8 mouse cellular contexts compared by ENCODE assay signal in the genomic region with DNA sequence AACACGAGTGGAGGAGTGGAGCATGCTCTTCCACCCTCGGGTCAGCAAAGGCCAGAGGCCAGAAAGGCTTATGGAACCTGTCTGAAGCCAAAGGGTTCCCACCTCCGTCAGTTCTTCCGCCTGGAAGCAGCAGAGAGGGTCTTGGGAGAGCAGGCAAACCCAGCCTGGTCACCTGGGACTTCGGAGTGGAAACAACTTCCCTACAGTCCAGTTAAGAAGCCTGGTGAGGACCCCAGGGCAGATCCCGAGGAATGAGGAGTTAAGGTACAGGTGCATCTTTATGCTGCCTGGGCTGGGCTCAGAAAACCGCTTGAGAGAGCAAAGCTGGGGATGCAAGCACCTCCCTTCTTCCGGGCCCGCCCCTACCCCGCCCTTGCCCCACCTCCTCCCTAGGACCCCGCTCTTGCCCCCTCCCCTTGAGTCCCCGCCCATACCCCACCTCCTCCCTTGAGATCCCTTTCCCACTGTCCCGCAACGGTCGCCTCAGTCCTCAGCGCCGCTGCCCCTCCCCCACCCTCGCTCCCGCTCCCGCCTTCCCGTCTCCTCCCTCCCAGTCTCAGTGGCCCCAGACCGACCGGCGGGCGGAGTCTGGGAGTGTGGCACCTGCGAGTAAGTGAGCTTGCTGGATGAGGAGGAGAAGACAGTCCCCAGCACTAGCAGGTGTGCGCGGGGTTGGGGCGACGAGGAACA. TPM values are rescaled to one million over a fixed set of nuclear protein-coding genes. Genes with fewer than 3 reads are reported as not detected.
DNase-seq lines count a peak whose midpoint lies in the region; ATAC-seq and TF ChIP-seq lines count a peak whose summit lies in the region.

A gene (plus strand): TSS at position 450 of the 690 bp plus-strand sequence.

- H3K4me1 ChIP-seq in hindbrain, embryonic 16.5 days (ENCODE audit: control insufficient read depth, insufficient read depth, low read depth, low read length) = peaks cover 12% of the 10 kb centered on the region
- peaks cover 5% of the 10 kb centered on the region for H3K4me1 ChIP-seq in stomach, embryonic 15.5 days

- intact Hi-C loops in left cerebral cortex, adult 2 months (cut with DNase I) = no loop called here
- intact Hi-C loops in gastrocnemius, adult 2 months (cut with DNase I) = no loop called here
- intact Hi-C loops in left cerebral cortex, postnatal 36 days (cut with DNase I) = no loop called here

- H3K27me3 ChIP-seq in hindbrain, embryonic 16.5 days (replicated peaks; ENCODE audit: control insufficient read depth, insufficient read depth, low read length) = no peaks in the 10 kb centered on the region
- H3K27me3 ChIP-seq in stomach, embryonic 15.5 days (replicated peaks) = peaks cover 19% of the 10 kb centered on the region; the same call in 1 of the 2 replicates

- peak; percentile 68 for ATAC-seq in hindbrain, embryonic 16.5 days
- peak; percentile 66 for ATAC-seq in megakaryocyte-erythroid progenitor cell, adult 5-6 weeks (replicated peaks; ENCODE audit: low FRiP score, low TSS enrichment, poor library complexity, severe bottlenecking)
- ATAC-seq in stomach, embryonic 15.5 days (ENCODE audit: insufficient read depth, low FRiP score, low read depth) = peak; percentile 72

- no peaks in the 10 kb centered on the region for H3K9me3 ChIP-seq in hindbrain, embryonic 16.5 days (ENCODE audit: control insufficient read depth, low read length)
- no peaks in the 10 kb centered on the region for H3K9me3 ChIP-seq in stomach, embryonic 15.5 days

- WGBS in hindbrain, embryonic 16.5 days = 2% methylated on average over 30 of the region's 30 CpGs
- WGBS in stomach, embryonic 15.5 days = under 1% methylated on average over 28 of the region's 30 CpGs

- H3K4me2 ChIP-seq in hindbrain, embryonic 16.5 days (ENCODE audit: low read length) = peak within 1 kb of the TSS; percentile 65
- peak within 1 kb of the TSS; percentile 74 for H3K4me2 ChIP-seq in stomach, embryonic 15.5 days

- H3K4me3 ChIP-seq in left cerebral cortex, adult 2 months = peak within 1 kb of the TSS; percentile 48
- peak within 1 kb of the TSS; percentile 76 for H3K4me3 ChIP-seq in gastrocnemius, adult 2 months
- H3K4me3 ChIP-seq in hindbrain, embryonic 16.5 days (ENCODE audit: low read length) = peak within 1 kb of the TSS; percentile 67
- H3K4me3 ChIP-seq in stomach, embryonic 15.5 days (replicated peaks) = peak within 1 kb of the TSS; percentile 49

- TF ChIP-seq CTCF in left cerebral cortex, adult 2 months (IDR thresholded peaks at IDR 0.05) = no peak
- TF ChIP-seq CTCF in gastrocnemius, adult 2 months (IDR thresholded peaks at IDR 0.05) = no peak

- peak within 1 kb of the TSS; percentile 69 for H3K9ac ChIP-seq in hindbrain, embryonic 16.5 days (ENCODE audit: low read depth, low read length)
- H3K9ac ChIP-seq in stomach, embryonic 15.5 days = no peak within 1 kb of the TSS

- DNase-seq in left cerebral cortex, adult 2 months (ENCODE audit: extremely low spot score in 1 of 2, low spot score in 2 of 2) = peak; percentile 35 to 39
- DNase-seq in left cerebral cortex, adult 11 months (ENCODE audit: low spot score) = no peak
- peak; percentile 74 for DNase-seq in cerebellum, adult 8-10 months
- DNase-seq in gastrocnemius, adult 2 months = peak; percentile 61
- peak; percentile 24 to 28 for DNase-seq in left cerebral cortex, postnatal 36 days (ENCODE audit: low spot score in 2 of 2)

- no peak within 1 kb of the TSS for H3K27ac ChIP-seq in left cerebral cortex, adult 2 months
- no peak within 1 kb of the TSS for H3K27ac ChIP-seq in gastrocnemius, adult 2 months
- peak within 1 kb of the TSS; percentile 67 for H3K27ac ChIP-seq in hindbrain, embryonic 16.5 days (ENCODE audit: low read depth, low read length)
- H3K27ac ChIP-seq in stomach, embryonic 15.5 days = no peak within 1 kb of the TSS

- no peaks in the 10 kb centered on the region for H3K36me3 ChIP-seq in hindbrain, embryonic 16.5 days (ENCODE audit: control insufficient read depth, insufficient read depth, low read length)
- no peaks in the 10 kb centered on the region for H3K36me3 ChIP-seq in stomach, embryonic 15.5 days

RNA-seq across cellular contexts. Expression of the gene that starts here (rescaled TPM):
- 100 to 1,000 TPM; 235 to 280 TPM for total RNA-seq in left cerebral cortex, adult 2 months (2021)
- 10 to 100 TPM; 26.0 to 49.7 TPM for total RNA-seq in gastrocnemius, adult 2 months (2021)
- polyA plus RNA-seq in hindbrain, embryonic 16.5 days (2015; fragmentation: Nextera tagmentation; extraction: Ambion mirVana) = 142 and 159 TPM in 2 replicates
- total RNA-seq in left cerebral cortex, postnatal 36 days (2021) = 100 to 1,000 TPM; 203 to 267 TPM
- 0.37 and 1.5 TPM in 2 replicates for total RNA-seq in megakaryocyte-erythroid progenitor cell, adult 5-6 weeks (2014; fragmentation: Nextera tagmentation)
- 0.23 and 1.3 TPM in 2 replicates for total RNA-seq in megakaryocyte-erythroid progenitor cell, adult 5-6 weeks (2017)
- polyA plus RNA-seq in stomach, embryonic 15.5 days (2015; fragmentation: Nextera tagmentation; extraction: Ambion mirVana) = 14.3 and 18.4 TPM in 2 replicates

Comparison
In these comparisons a context has a peak if more than half of its experiments do, and no peak if none do; other contexts are left out.
1. RNA of the gene that starts here (total RNA-seq): 235 to 280 TPM in left cerebral cortex, adult 2 months, 203 to 267 TPM in left cerebral cortex, postnatal 36 days and 26.0 to 49.7 TPM in gastrocnemius, adult 2 months; 0.23 to 1.5 TPM in megakaryocyte-erythroid progenitor cell, adult 5-6 weeks; every median in the first group is over 10 times any median in the second.
2. RNA of the gene that starts here (total RNA-seq): 235 to 280 TPM in left cerebral cortex, adult 2 months and 203 to 267 TPM in left cerebral cortex, postnatal 36 days; 26.0 to 49.7 TPM in gastrocnemius, adult 2 months; every median in the first group is over 4 times any median in the second.
3. Peak in every context shown above with its lines, with median percentiles within 50 percentile points of each other: H3K4me3 ChIP-seq and ATAC-seq.